Mouse (Mus musculus) inflammation-experienced regulatory T-cells (primary cell): ENCODE data around the gene Cnot6l. TPM values are rescaled to one million over a fixed set of nuclear protein-coding genes. Genes with fewer than 3 reads are reported as not detected.

Source experiments
- polyA plus RNA-seq, 2 experiments: library from polyadenylated mRNA; unstranded; fragments of 100-300 nt; shearing (Covaris generic); gene quantifications; one replicate each; pipeline ENCODE4 v1.2.1; 2017

Gene Cnot6l
- 100 to 1,000 TPM in 1 of 2 experiments, 10 to 100 TPM in 1; 60.3 to 119 TPM for polyA plus RNA-seq

DNA sequence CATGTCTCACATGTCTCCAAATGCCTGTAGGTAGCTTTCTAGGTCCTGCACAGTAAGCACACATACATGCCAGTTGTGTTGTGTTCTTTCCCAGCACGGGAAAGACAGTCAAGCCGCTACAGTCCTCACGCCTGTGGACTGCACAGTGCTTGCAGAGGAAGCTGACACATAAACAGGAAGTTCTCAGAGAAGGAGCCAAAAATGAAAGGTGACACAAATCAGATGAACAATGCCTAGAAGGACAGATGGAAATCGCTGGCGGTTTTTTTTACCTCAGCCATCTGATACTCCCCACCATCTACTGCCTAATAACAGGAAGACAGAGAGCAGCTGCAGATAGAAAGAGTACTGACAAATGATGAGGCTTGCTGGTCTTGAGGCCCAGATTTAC is at the start of gene Cnot6l:
TSS of gene Cnot6l (minus strand) at position 151 of the 391 bp plus-strand sequence.

DNA sequence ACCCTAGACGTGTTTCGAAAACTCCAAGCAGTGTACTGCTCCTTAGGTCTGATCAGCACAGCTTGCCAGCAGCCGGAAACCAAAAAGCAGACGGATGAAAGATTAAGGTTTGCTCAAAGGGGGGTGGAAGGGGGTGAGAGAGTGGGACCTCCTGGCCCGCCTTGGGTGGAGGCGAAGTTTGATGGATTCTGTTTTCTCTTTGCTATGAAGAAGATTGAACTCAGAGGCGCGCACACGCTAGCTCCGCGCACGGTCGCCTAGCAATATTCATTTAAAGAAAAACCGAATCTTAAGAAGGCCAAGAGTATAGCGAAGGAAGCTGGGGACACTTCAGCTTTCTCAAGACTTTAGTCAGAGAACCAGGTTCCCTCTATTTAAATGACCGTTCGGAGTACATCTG is 45.5 kb upstream of the Cnot6l start, which contains the start of gene Mrpl1:
TSS of gene Mrpl1 (plus strand) at position 35 of the 400 bp plus-strand sequence.

Other genes starting within 250 kb of the Cnot6l start
- 1 to 10 TPM; 1.4 to 2.5 TPM for gene Cxcl13, start 207.2 kb downstream of the Cnot6l start, polyA plus RNA-seq
- gene Mrpl1, start 45.3 kb upstream of the Cnot6l start, polyA plus RNA-seq = 10 to 100 TPM; 19.6 to 28.2 TPM
- under 1 TPM; 0.11 to 0.86 TPM for gene Fras1, start 209.8 kb upstream of the Cnot6l start, polyA plus RNA-seq